Mouse (Mus musculus) stomach, embryonic 15.5 days (tissue): ENCODE data around the gene Arl15. TPM values are rescaled to one million over a fixed set of nuclear protein-coding genes. Genes with fewer than 3 reads are reported as not detected.

Source experiments
- ATAC-seq: fragments of 200-750 bp; cut with Nextera tagmentation; 2 replicates; pipeline ENCODE4 v1.8.0; 2017; ENCODE audit warnings: low read depth, moderate number of reproducible peaks, moderate TSS enrichment; ENCODE audit not compliant: insufficient read depth, low FRiP score
- H3K27ac ChIP-seq: fragments of 300-500 bp; sonication (generic); 2 replicates; pipeline ENCODE4 v1.5.1; 2015; ENCODE audit warnings: mild to moderate bottlenecking, inconsistent platforms
- H3K27me3 ChIP-seq: fragments of 300-500 bp; sonication (generic); replicated peaks from 2 replicates; pipeline ENCODE4 v1.6.1; 2015; ENCODE audit warnings: inconsistent platforms
- H3K36me3 ChIP-seq: fragments of 300-500 bp; sonication (generic); 2 replicates; pipeline ENCODE4 v1.6.1; 2015; ENCODE audit warnings: inconsistent platforms
- H3K4me1 ChIP-seq: fragments of 300-500 bp; sonication (generic); 2 replicates; pipeline ENCODE4 v1.6.1; 2015; ENCODE audit warnings: inconsistent platforms
- H3K4me2 ChIP-seq: fragments of 300-500 bp; sonication (generic); 2 replicates; pipeline ENCODE4 v1.6.1; 2015; ENCODE audit warnings: mild to moderate bottlenecking, inconsistent platforms
- H3K4me3 ChIP-seq: fragments of 300-500 bp; sonication (generic); replicated peaks from 2 replicates; pipeline ENCODE4 v1.5.1; 2015; ENCODE audit warnings: inconsistent platforms
- H3K9ac ChIP-seq: fragments of 300-500 bp; sonication (generic); 2 replicates; pipeline ENCODE4 v1.6.1; 2015; ENCODE audit warnings: inconsistent platforms
- H3K9me3 ChIP-seq: fragments of 300-500 bp; sonication (generic); 2 replicates; pipeline ENCODE4 v1.6.1; 2016; ENCODE audit warnings: inconsistent platforms
- WGBS: fragments of 180-500 bp; shearing (Covaris S2); methylation state at CpG from one replicate; pipeline ENCODE4 v1.1.7; 2015; 5-methylcytosine and 5-hydroxymethylcytosine counted together
- polyA plus RNA-seq: library from polyadenylated mRNA; unstranded; fragments of >200 nt; fragmentation: Nextera tagmentation; extraction: Ambion mirVana; gene quantifications from 2 replicates; pipeline ENCODE4 v1.2.1, GENCODE M21; 2015

The Arl15 gene
- polyA plus RNA-seq, 1 experiment from 2014 or later: 6.7 TPM

DNA sequence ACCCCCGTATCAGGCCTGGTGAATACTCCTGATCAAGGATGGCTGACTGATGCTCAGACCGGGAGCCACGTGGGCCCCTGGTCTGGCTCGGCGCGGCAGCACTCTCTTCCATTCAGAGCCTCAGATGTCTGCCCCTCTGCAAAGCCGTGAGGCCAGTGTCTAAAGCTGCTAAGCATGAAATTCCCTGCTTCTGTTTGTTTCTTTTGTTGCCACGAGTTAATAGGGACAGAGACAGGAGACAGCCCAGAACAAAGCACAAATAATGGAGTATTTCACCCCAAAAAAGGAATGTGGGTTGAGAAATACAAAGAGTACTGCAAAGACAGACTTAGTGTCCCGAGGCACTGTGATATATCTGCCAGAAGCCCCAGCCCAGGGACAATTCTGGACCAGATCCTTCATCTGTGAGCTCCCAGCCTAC lies 120.3 kb downstream of the Arl15 start:
- 52% methylated on average over 9 of the region's 9 CpGs for WGBS
- Histone ChIP-seq H3K27ac (no peak overlapping the region), H3K36me3 (no peaks in the 10 kb centered on the region), H3K27me3 (no peaks in the 10 kb centered on the region), H3K9me3 (no peaks in the 10 kb centered on the region), H3K9ac (no peak overlapping the region), H3K4me1 (no peaks in the 10 kb centered on the region), H3K4me3 (no peak overlapping the region), H3K4me2 (no peak overlapping the region)
- ATAC-seq: no peak

GRCm38 (mm10) chr13:113915700-113916099 lies 121.4 kb downstream of the Arl15 start:
- Histone ChIP-seq H3K4me3 (no peak overlapping the region), H3K9ac (no peak overlapping the region), H3K4me2 (no peak overlapping the region), H3K27ac (no peak overlapping the region), H3K4me1 (no peaks in the 10 kb centered on the region), H3K27me3 (no peaks in the 10 kb centered on the region), H3K36me3 (no peaks in the 10 kb centered on the region), H3K9me3 (no peaks in the 10 kb centered on the region)
- WGBS: 94% methylated on average over 14 of the region's 14 CpGs
- ATAC-seq: no peak

- no peak overlapping the region for H3K4me2 ChIP-seq
- 81% methylated on average over 5 of the region's 5 CpGs for WGBS
- H3K4me1 ChIP-seq: no peaks in the 10 kb centered on the region
- H3K9ac ChIP-seq: no peak overlapping the region
- H3K9me3 ChIP-seq: no peaks in the 10 kb centered on the region
- H3K27ac ChIP-seq: no peak overlapping the region
- no peak overlapping the region for H3K4me3 ChIP-seq
- ATAC-seq: no peak
- no peaks in the 10 kb centered on the region for H3K36me3 ChIP-seq
- H3K27me3 ChIP-seq: no peaks in the 10 kb centered on the region
These were observed 122.5 kb downstream of the Arl15 start for GRCm38 (mm10) chr13:113916761-113917160.

DNA sequence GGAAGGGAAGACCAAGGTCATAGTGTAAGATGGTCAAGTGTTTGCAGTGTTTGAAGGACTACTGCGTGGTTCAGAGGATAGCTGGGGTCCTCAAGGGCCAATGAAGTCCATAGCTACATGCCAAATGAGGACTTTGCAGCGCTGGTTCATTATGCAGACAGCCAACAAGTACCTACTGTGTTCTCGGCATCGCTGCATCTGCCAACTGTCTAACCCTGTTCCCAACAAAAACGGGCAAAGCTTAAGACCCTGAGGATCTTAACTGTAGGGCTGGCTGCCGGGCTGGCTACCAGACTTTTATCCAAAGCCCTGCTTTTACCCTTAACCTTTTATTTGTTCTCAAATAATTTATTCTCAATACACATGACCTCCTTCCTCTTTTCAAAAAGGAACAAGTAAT lies 123.1 kb downstream of the Arl15 start:
- WGBS: 85% methylated on average over 6 of the region's 6 CpGs
- no peak overlapping the region for H3K4me3 ChIP-seq
- H3K4me1 ChIP-seq: no peaks in the 10 kb centered on the region
- H3K4me2 ChIP-seq: no peak overlapping the region
- no peak for ATAC-seq
- no peaks in the 10 kb centered on the region for H3K27me3 ChIP-seq
- H3K9me3 ChIP-seq: no peaks in the 10 kb centered on the region
- H3K36me3 ChIP-seq: no peaks in the 10 kb centered on the region
- H3K27ac ChIP-seq: no peak overlapping the region
- H3K9ac ChIP-seq: no peak overlapping the region

DNA sequence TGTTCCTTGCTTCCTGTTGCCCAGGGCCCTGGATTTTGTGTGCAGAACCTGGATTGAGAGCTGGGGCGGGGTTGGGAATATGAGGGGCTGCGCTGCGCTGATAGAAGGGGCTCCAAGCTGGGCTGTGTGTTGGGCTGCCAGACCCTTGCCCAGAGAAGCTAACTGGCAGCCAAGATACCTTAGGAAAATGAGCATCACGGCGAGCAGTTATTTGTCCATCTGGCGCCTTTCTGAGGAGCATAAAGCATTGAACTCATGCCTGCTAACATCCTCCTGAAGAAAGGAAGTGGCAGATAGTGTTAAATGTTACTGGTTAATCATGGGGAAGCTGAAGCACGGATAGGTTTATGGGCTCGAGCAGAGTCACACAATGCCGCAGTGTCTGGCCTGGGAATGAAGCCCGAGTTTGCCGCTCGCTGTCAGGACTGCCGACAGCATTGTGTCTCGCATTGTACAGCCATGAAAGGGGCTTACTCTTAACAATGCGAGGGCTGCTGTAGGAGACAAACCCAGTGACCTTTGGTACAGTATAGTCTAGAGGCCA lies 123.6 kb downstream of the Arl15 start:
- no peaks in the 10 kb centered on the region for H3K4me1 ChIP-seq
- ATAC-seq: no peak
- no peaks in the 10 kb centered on the region for H3K36me3 ChIP-seq
- H3K4me3 ChIP-seq: no peak overlapping the region
- H3K4me2 ChIP-seq: no peak overlapping the region
- no peaks in the 10 kb centered on the region for H3K9me3 ChIP-seq
- no peaks in the 10 kb centered on the region for H3K27me3 ChIP-seq
- H3K27ac ChIP-seq: no peak overlapping the region
- WGBS: 83% methylated on average over 15 of the region's 15 CpGs
- H3K9ac ChIP-seq: no peak overlapping the region

DNA sequence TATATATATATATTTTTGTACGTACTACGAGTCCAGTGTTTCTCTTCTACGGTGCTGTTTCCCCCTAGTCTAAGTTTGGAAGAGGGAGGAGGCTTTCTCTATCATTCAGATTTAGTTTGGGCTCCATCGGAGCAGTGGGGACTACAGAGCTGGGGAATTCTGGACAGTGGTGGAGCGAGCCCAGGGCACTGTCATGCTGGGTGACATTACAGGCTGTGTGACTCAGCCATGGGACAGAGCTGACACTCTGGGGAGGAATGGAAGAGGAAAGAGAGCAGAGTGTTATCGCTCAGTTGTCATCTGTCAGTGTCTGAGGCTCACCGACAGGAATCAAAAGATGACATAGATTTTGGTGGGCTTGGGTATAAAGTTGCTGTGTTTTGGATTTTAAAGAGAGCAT lies 124.4 kb downstream of the Arl15 start:
- ATAC-seq: no peak
- Histone ChIP-seq H3K4me1 (no peaks in the 10 kb centered on the region), H3K27ac (no peak overlapping the region), H3K4me3 (no peak overlapping the region), H3K27me3 (no peaks in the 10 kb centered on the region), H3K36me3 (no peaks in the 10 kb centered on the region), H3K9ac (no peak overlapping the region), H3K9me3 (no peaks in the 10 kb centered on the region), H3K4me2 (no peak overlapping the region)
- WGBS: 88% methylated on average over 7 of the region's 7 CpGs

GRCm38 (mm10) chr13:113935697-113936096 lies 141.4 kb downstream of the Arl15 start:
- Histone ChIP-seq H3K4me3 (no peak overlapping the region), H3K4me2 (no peak overlapping the region), H3K27ac (no peak overlapping the region), H3K36me3 (no peaks in the 10 kb centered on the region), H3K4me1 (no peaks in the 10 kb centered on the region), H3K9me3 (no peaks in the 10 kb centered on the region), H3K9ac (no peak overlapping the region), H3K27me3 (no peaks in the 10 kb centered on the region)
- ATAC-seq: no peak
- WGBS: 92% methylated on average over 4 of the region's 4 CpGs

GRCm38 (mm10) chr13:113937231-113937630 lies 142.9 kb downstream of the Arl15 start:
- Histone ChIP-seq H3K9me3 (no peaks in the 10 kb centered on the region), H3K4me1 (no peaks in the 10 kb centered on the region), H3K4me3 (no peak overlapping the region), H3K4me2 (no peak overlapping the region), H3K36me3 (no peaks in the 10 kb centered on the region), H3K9ac (no peak overlapping the region), H3K27ac (no peak overlapping the region), H3K27me3 (no peaks in the 10 kb centered on the region)
- WGBS: 85% methylated on average over 5 of the region's 5 CpGs
- ATAC-seq: no peak

DNA sequence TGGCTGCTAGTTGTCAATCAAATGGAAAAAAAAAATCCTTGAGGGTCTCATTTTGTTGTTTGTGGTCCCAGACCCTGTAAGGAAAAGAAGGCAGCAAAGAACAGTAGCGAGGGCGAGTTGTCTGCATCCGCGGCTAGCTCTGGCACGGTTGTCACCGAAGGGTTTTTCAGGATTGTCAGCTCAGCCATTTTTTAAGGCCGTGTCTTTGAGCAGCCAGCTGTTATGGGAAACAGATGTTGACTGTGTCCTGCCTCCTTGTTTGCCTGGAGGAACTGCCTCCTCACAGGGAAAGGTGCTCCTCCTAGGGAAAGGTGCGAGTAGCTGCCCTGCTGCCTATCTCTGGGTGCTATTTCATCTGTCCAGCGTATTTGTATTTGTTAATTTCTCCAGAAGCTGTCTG lies 144.3 kb downstream of the Arl15 start:
- Histone ChIP-seq H3K27me3 (no peaks in the 10 kb centered on the region), H3K4me2 (no peak overlapping the region), H3K4me3 (no peak overlapping the region), H3K4me1 (no peaks in the 10 kb centered on the region), H3K9me3 (no peaks in the 10 kb centered on the region), H3K9ac (no peak overlapping the region), H3K36me3 (no peaks in the 10 kb centered on the region), H3K27ac (no peak overlapping the region)
- no peak for ATAC-seq
- WGBS: 85% methylated on average over 9 of the region's 9 CpGs

DNA sequence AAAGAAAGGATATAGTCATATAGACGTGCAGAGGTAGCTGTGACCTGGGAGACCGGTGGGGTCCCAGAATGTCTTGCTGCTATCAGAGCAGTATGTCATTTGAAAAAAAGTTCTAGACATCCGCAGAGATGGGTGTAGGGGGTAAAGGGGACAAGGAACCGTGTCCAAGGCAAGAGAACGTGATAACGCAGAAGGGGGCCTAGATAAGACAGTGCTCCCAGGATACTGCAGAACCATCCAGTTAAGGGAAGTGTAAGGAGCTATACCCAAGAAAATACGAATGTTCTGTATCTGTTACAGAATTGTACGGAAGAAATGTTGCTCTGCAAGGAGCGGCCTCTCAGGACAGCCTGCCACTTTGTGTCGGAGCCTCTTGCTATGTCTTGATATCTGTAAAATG lies 144.8 kb downstream of the Arl15 start:
- H3K36me3 ChIP-seq: no peaks in the 10 kb centered on the region
- H3K9me3 ChIP-seq: no peaks in the 10 kb centered on the region
- no peaks in the 10 kb centered on the region for H3K27me3 ChIP-seq
- no peak overlapping the region for H3K4me3 ChIP-seq
- H3K9ac ChIP-seq: no peak overlapping the region
- ATAC-seq: no peak
- 87% methylated on average over 10 of the region's 10 CpGs for WGBS
- no peaks in the 10 kb centered on the region for H3K4me1 ChIP-seq
- H3K4me2 ChIP-seq: no peak overlapping the region
- no peak overlapping the region for H3K27ac ChIP-seq

DNA sequence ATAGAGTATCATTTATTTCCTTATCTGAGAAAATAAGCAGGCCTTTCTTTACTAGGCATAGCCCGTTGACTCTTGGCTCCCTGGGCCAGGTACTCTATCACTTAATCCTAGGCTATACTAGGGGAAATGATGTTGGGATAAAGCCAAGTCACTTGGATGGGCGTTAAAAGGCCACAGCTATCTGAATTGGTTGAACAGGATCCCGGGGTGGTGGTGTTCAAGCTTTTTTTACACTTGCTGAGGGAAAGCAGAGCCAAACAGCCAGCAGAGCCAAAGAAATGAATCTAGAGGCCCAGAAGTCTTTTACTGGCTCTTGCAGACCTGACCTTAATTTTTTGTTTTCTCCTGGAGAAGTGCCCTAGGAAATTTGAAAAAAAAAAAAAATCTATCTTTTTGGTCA lies 145.4 kb downstream of the Arl15 start:
- H3K27me3 ChIP-seq: no peaks in the 10 kb centered on the region
- H3K27ac ChIP-seq: no peak overlapping the region
- H3K9me3 ChIP-seq: no peaks in the 10 kb centered on the region
- H3K9ac ChIP-seq: no peak overlapping the region
- no peaks in the 10 kb centered on the region for H3K36me3 ChIP-seq
- no peak for ATAC-seq
- H3K4me1 ChIP-seq: no peaks in the 10 kb centered on the region
- H3K4me3 ChIP-seq: no peak overlapping the region
- H3K4me2 ChIP-seq: no peak overlapping the region
- WGBS: 58% methylated on average over 3 of the region's 3 CpGs

- Histone ChIP-seq H3K4me3 (no peak overlapping the region), H3K27ac (no peak overlapping the region), H3K36me3 (no peaks in the 10 kb centered on the region), H3K4me1 (no peaks in the 10 kb centered on the region), H3K27me3 (no peaks in the 10 kb centered on the region), H3K9me3 (no peaks in the 10 kb centered on the region), H3K9ac (no peak overlapping the region), H3K4me2 (no peak overlapping the region)
- ATAC-seq: no peak
- WGBS: 89% methylated on average over 7 of the region's 7 CpGs
These were observed 145.8 kb downstream of the Arl15 start for GRCm38 (mm10) chr13:113940151-113940550.

GRCm38 (mm10) chr13:113941943-113942342 lies 147.6 kb downstream of the Arl15 start:
- 62% methylated on average over 3 of the region's 3 CpGs for WGBS
- H3K4me2 ChIP-seq: no peak overlapping the region
- no peak overlapping the region for H3K27ac ChIP-seq
- no peak overlapping the region for H3K9ac ChIP-seq
- no peak for ATAC-seq
- no peaks in the 10 kb centered on the region for H3K27me3 ChIP-seq
- no peaks in the 10 kb centered on the region for H3K4me1 ChIP-seq
- no peak overlapping the region for H3K4me3 ChIP-seq
- H3K9me3 ChIP-seq: no peaks in the 10 kb centered on the region
- no peaks in the 10 kb centered on the region for H3K36me3 ChIP-seq
